Mouse (Mus musculus) forebrain, postnatal 0 days (tissue): ENCODE results near the gene Tmem219. TPM values are rescaled to one million over a fixed set of nuclear protein-coding genes. Genes with fewer than 3 reads are reported as not detected.
A peak's percentile ranks its signal among the peaks of the same experiment; 100 is the strongest.

ENCODE experiments used
- ATAC-seq: fragments of 200-750 bp; cut with Nextera tagmentation; 2 replicates; pipeline ENCODE4 v1.8.0; 2017; ENCODE audit warnings: mild to moderate bottlenecking, moderate library complexity
- DNase-seq: peaks from one replicate; pipeline ENCODE4 v3.0.0-alpha.2; 2015
- H3K27ac ChIP-seq: fragments of 300-500 bp; sonication (generic); 2 replicates; pipeline ENCODE4 v1.5.1; 2014; ENCODE audit warnings: low read depth, mild to moderate bottlenecking, antibody characterized with exemption, low read length, moderate library complexity, mixed read lengths
- H3K27me3 ChIP-seq: fragments of 300-500 bp; sonication (generic); 2 replicates; pipeline ENCODE4 v1.6.1; 2014; ENCODE audit warnings: mild to moderate bottlenecking, low read length, mixed read lengths; ENCODE audit not compliant: insufficient read depth
- H3K36me3 ChIP-seq: fragments of 300-500 bp; sonication (generic); 2 replicates; pipeline ENCODE4 v1.6.1; 2014; ENCODE audit warnings: mild to moderate bottlenecking, moderate library complexity; ENCODE audit not compliant: insufficient read depth
- H3K4me1 ChIP-seq: fragments of 300-500 bp; sonication (generic); 2 replicates; pipeline ENCODE4 v1.6.1; 2014; ENCODE audit warnings: antibody characterized with exemption; ENCODE audit not compliant: insufficient read depth
- H3K4me2 ChIP-seq: fragments of 300-500 bp; sonication (generic); 2 replicates; pipeline ENCODE4 v1.6.1; 2014; ENCODE audit warnings: low read depth, mild to moderate bottlenecking, moderate library complexity
- H3K4me3 ChIP-seq: fragments of 300-500 bp; sonication (generic); 2 replicates; pipeline ENCODE4 v1.5.1; 2014; ENCODE audit warnings: low read depth, low read length, mixed read lengths
- H3K9ac ChIP-seq: fragments of 300-500 bp; sonication (generic); 2 replicates; pipeline ENCODE4 v1.6.1; 2014; ENCODE audit warnings: mild to moderate bottlenecking
- H3K9me3 ChIP-seq: fragments of 300-500 bp; sonication (generic); 2 replicates; pipeline ENCODE4 v1.6.1; 2016; ENCODE audit warnings: low read length
- CTCF ChIP-seq: sonication (generic); IDR thresholded peaks from 2 replicates; pipeline ENCODE4 v1.5.1; 2016; ENCODE audit warnings: antibody characterized with exemption, control low read depth, low read depth
- WGBS: fragments of 180-500 bp; shearing (Covaris S2); extraction: QIAGEN DNeasy Blood & Tissue Kit; methylation state at CpG from one replicate; pipeline ENCODE4 v1.1.7; 2014; 5-methylcytosine and 5-hydroxymethylcytosine counted together
- polyA plus RNA-seq: library from polyadenylated mRNA; unstranded; fragments of >200 nt; fragmentation: Nextera tagmentation; extraction: Ambion mirVana; gene quantifications from 2 replicates; pipeline ENCODE4 v1.2.1, GENCODE M21; 2015
- total RNA-seq: library from RNA; depleted of rRNA; stranded (reverse); fragments of >200 nt; gene quantifications from 2 replicates; pipeline ENCODE4 v1.2.3, GENCODE M21; 2014

Gene Tmem219
- total and polyA plus RNA-seq, 2 experiments from 2014 or later = 23.8 to 44.7 TPM

GRCm38 (mm10) chr7:126898102-126898990, 24.4 kb downstream of the Tmem219 start:
- no peaks in the 10 kb centered on the region for H3K36me3 ChIP-seq
- H3K4me2 ChIP-seq = peak overlapping the region; percentile 83
- peak overlapping the region; percentile 88 for H3K27ac ChIP-seq
- TF ChIP-seq CTCF = no peak
- WGBS = 13% methylated on average over 37 of the region's 37 CpGs
- no peaks in the 10 kb centered on the region for H3K27me3 ChIP-seq
- peak overlapping the region; percentile 71 for H3K4me3 ChIP-seq
- ATAC-seq (peak; percentile 96), DNase-seq (peak; percentile 96)
- peaks cover 11% of the 10 kb centered on the region for H3K4me1 ChIP-seq
- peak overlapping the region; percentile 88 for H3K9ac ChIP-seq
- no peaks in the 10 kb centered on the region for H3K9me3 ChIP-seq

- H3K36me3 ChIP-seq = no peaks in the 10 kb centered on the region
- H3K4me1 ChIP-seq = peaks cover 11% of the 10 kb centered on the region
- H3K9ac ChIP-seq = peak overlapping the region; percentile 88
- H3K27ac ChIP-seq = peak overlapping the region; percentile 88
- no peaks in the 10 kb centered on the region for H3K9me3 ChIP-seq
- H3K4me3 ChIP-seq = peak overlapping the region; percentile 71
- 19% methylated on average over 16 of the region's 16 CpGs for WGBS
- no peak for TF ChIP-seq CTCF
- ATAC-seq = no peak; the same call in 1 of the 2 replicates
- DNase-seq = no peak
- H3K4me2 ChIP-seq = peak overlapping the region; percentile 83
- no peaks in the 10 kb centered on the region for H3K27me3 ChIP-seq
These were observed 25.2 kb downstream of the Tmem219 start for GRCm38 (mm10) chr7:126897390-126898101.

- Histone ChIP-seq H3K4me3 (no peak overlapping the region), H3K27me3 (no peaks in the 10 kb centered on the region), H3K36me3 (no peaks in the 10 kb centered on the region), H3K4me1 (peaks cover 11% of the 10 kb centered on the region), H3K27ac (no peak overlapping the region), H3K9me3 (no peaks in the 10 kb centered on the region), H3K9ac (no peak overlapping the region), H3K4me2 (0 out of 2 replicates have a peak overlapping the region, but pooled peaks have one; percentile 83)
- no peak for ATAC-seq
- no peak for TF ChIP-seq CTCF
- WGBS = 87% methylated on average over 5 of the region's 5 CpGs
- DNase-seq = no peak
These were observed 25.8 kb downstream of the Tmem219 start for GRCm38 (mm10) chr7:126896912-126897311.

GRCm38 (mm10) chr7:126888852-126889251, 33.9 kb downstream of the Tmem219 start:
- 54% methylated on average over 7 of the region's 7 CpGs for WGBS
- peak; percentile 45 for TF ChIP-seq CTCF
- Histone ChIP-seq H3K4me2 (no peak overlapping the region), H3K27me3 (no peaks in the 10 kb centered on the region), H3K4me1 (0 out of 2 replicates have a peak, but pooled peaks cover 2% of the 10 kb centered on the region), H3K27ac (no peak overlapping the region), H3K36me3 (0 out of 2 replicates have a peak, but pooled peaks cover 8% of the 10 kb centered on the region), H3K9me3 (no peaks in the 10 kb centered on the region), H3K9ac (no peak overlapping the region), H3K4me3 (no peak overlapping the region)
- ATAC-seq (no peak), DNase-seq (no peak)

- Histone ChIP-seq H3K27me3 (no peaks in the 10 kb centered on the region), H3K4me3 (no peak overlapping the region), H3K4me1 (peaks cover 13% of the 10 kb centered on the region), H3K36me3 (0 out of 2 replicates have a peak, but pooled peaks cover 8% of the 10 kb centered on the region), H3K4me2 (no peak overlapping the region), H3K9me3 (no peaks in the 10 kb centered on the region), H3K9ac (no peak overlapping the region), H3K27ac (no peak overlapping the region)
- ATAC-seq (no peak), DNase-seq (no peak)
- no peak for TF ChIP-seq CTCF
- 93% methylated on average over 5 of the region's 5 CpGs for WGBS
These were observed 35.4 kb downstream of the Tmem219 start for GRCm38 (mm10) chr7:126887281-126887680.

GRCm38 (mm10) chr7:126884286-126885164, 38.2 kb downstream of the Tmem219 start, which contains the start of gene Taok2:
Taok2 (minus strand) TSS chr7:126884703.
- under 1% methylated on average over 56 of the region's 56 CpGs for WGBS
- peak; percentile 98 for ATAC-seq

More at GRCm38 (mm10) chr7:126884286-126885164, 38.2 kb downstream of the Tmem219 start, which contains the start of gene Taok2:
- peak within 1 kb of the TSS; percentile 81 for H3K4me3 ChIP-seq
- 0 out of 2 replicates have a peak, but pooled peaks have one; percentile 25 for TF ChIP-seq CTCF
- DNase-seq = peak; percentile 99
- H3K36me3 ChIP-seq = peaks cover 11% of the 10 kb centered on the region
- H3K4me2 ChIP-seq = peak within 1 kb of the TSS; percentile 98
- H3K9me3 ChIP-seq = no peaks in the 10 kb centered on the region
- H3K27ac ChIP-seq = peak within 1 kb of the TSS; percentile 97
- no peaks in the 10 kb centered on the region for H3K27me3 ChIP-seq
- peak within 1 kb of the TSS; percentile 96 for H3K9ac ChIP-seq
- H3K4me1 ChIP-seq = peaks cover 26% of the 10 kb centered on the region
